Mouse (Mus musculus) olfactory bulb, adult 2 months (tissue): Measurements from ENCODE around the gene Flot2. TPM values are rescaled to one million over a fixed set of nuclear protein-coding genes. Genes with fewer than 3 reads are reported as not detected.

Experiments
- H3K27ac ChIP-seq: fragments of 200-500 bp; 2 replicates; pipeline ENCODE4 v1.5.1; 2012; ENCODE audit warnings: low read depth, low read length; ENCODE audit not compliant: insufficient read depth
- H3K4me1 ChIP-seq: fragments of 200-500 bp; 2 replicates; pipeline ENCODE4 v1.6.1; 2012; ENCODE audit warnings: low read length; ENCODE audit not compliant: control insufficient read depth, insufficient read depth
- H3K4me3 ChIP-seq: fragments of 200-500 bp; 2 replicates; pipeline ENCODE4 v1.5.1; 2012; ENCODE audit warnings: mild to moderate bottlenecking, low read depth, low read length, moderate library complexity; ENCODE audit not compliant: insufficient read depth
- CTCF ChIP-seq: fragments of 200-500 bp; IDR thresholded peaks from 2 replicates; pipeline ENCODE4 v1.5.1; 2012; ENCODE audit warnings: low read depth, mild to moderate bottlenecking, low read length, moderate library complexity; ENCODE audit not compliant: insufficient read depth
- POLR2A ChIP-seq: fragments of 200-500 bp; IDR thresholded peaks from 2 replicates; pipeline ENCODE4 v1.6.1; 2012; ENCODE audit warnings: mild to moderate bottlenecking, low read depth, low read length, moderate library complexity; ENCODE audit not compliant: insufficient read depth
- WGBS: fragments of 180-500 bp; shearing (Covaris S2); methylation state at CpG from one replicate; pipeline ENCODE4 v1.1.7; 2018; 5-methylcytosine and 5-hydroxymethylcytosine counted together
- polyA plus RNA-seq: library from polyadenylated mRNA; stranded (reverse); fragments of >200 nt; gene quantifications from 2 replicates; pipeline ENCODE4 v1.2.4, GENCODE M21; 2012; ENCODE audit warnings: low replicate concordance; ENCODE audit not compliant: missing spikeins, insufficient read depth, insufficient read length

Gene Flot2
- polyA plus RNA-seq, 1 experiment = not detected

- TF ChIP-seq POLR2A = no peak
- no peak for TF ChIP-seq CTCF
- 32% methylated on average over 6 of the region's 6 CpGs for WGBS
- Histone ChIP-seq H3K4me1 (no peaks in the 10 kb centered on the region), H3K27ac (no peak overlapping the region), H3K4me3 (no peak overlapping the region)
These were observed 34.8 kb downstream of the Flot2 start for GRCm38 (mm10) chr11:78072425-78073130.

GRCm38 (mm10) chr11:78073577-78074276, 36.0 kb downstream of the Flot2 start:
- H3K27ac ChIP-seq = no peak overlapping the region
- 93% methylated on average over 9 of the region's 9 CpGs for WGBS
- H3K4me1 ChIP-seq = 0 out of 2 replicates have a peak, but pooled peaks cover 2% of the 10 kb centered on the region
- no peak overlapping the region for H3K4me3 ChIP-seq
- TF ChIP-seq CTCF (no peak), POLR2A (no peak)

GRCm38 (mm10) chr11:78074277-78074652, 36.5 kb downstream of the Flot2 start:
- 91% methylated on average over 2 of the region's 2 CpGs for WGBS
- TF ChIP-seq CTCF (no peak), POLR2A (no peak)
- H3K4me3 ChIP-seq = no peak overlapping the region
- H3K27ac ChIP-seq = no peak overlapping the region
- H3K4me1 ChIP-seq = 0 out of 2 replicates have a peak, but pooled peaks cover 2% of the 10 kb centered on the region

- Histone ChIP-seq H3K4me1 (0 out of 2 replicates have a peak, but pooled peaks cover 3% of the 10 kb centered on the region), H3K4me3 (no peak overlapping the region), H3K27ac (no peak overlapping the region)
- WGBS = 90% methylated on average over 4 of the region's 4 CpGs
- TF ChIP-seq POLR2A (no peak), CTCF (no peak)
These were observed 36.9 kb downstream of the Flot2 start for GRCm38 (mm10) chr11:78074666-78075065.

DNA sequence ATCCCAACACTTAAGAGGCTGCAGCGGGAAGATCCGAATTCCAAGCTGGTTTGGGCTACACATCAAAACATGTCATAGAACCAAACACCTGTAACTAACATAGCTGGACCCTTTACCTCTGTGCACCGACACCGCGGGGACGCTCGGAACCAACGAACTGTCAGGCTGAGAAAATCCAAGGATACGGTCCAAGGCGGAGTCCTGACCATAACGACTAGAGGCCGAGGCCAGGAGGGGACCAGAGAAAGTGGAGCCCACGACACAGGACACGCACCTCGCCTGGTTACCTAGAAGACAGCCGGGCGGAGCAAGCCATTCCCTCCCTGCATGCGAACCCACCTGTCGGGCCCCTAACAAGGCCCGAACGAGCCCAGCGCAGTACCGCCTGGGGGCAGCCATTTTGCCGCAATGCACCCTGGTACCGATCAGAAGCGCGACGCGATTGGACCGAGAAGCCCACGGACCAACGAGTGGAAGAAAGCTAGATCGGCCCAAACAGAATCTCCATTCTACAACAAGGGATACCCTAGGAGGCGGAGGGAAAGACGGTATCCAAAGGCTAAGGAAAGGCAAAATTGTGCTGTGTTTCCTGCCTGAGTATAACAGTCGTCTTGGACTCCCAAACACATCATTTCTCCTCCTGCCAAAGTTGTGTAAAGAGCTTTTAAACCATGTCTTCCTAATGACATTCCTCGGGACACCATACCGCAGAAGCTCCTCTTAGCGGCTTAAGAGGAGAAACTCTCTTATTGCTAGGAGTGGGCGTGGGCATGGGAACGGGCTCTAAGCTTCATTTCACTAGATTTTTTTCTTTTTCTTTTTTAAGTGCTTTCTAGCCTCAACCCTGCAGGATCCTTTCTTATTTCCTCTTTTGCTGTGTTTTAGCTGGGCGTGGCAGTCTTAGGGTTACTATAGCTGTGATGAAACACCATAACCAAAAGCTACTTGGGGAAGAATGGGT, 42.5 kb downstream of the Flot2 start, which contains the start of gene Eral1:
Eral1 (minus strand) TSS at position 423 of the 961 bp plus-strand sequence.
- Histone ChIP-seq H3K4me1 (0 out of 2 replicates have a peak, but pooled peaks cover 3% of the 10 kb centered on the region), H3K27ac (peak within 1 kb of the TSS; percentile 59), H3K4me3 (peak within 1 kb of the TSS; percentile 60)
- 2% methylated on average over 42 of the region's 42 CpGs for WGBS
- TF ChIP-seq POLR2A (peak; percentile 61; the same call in 1 of the 2 replicates), CTCF (no peak)

- WGBS = 56% methylated on average over 1 of the region's 1 CpGs
- no peak overlapping the region for H3K27ac ChIP-seq
- TF ChIP-seq CTCF (no peak), POLR2A (no peak)
- no peak overlapping the region for H3K4me3 ChIP-seq
- 0 out of 2 replicates have a peak, but pooled peaks cover 2% of the 10 kb centered on the region for H3K4me1 ChIP-seq
These were observed 45.9 kb downstream of the Flot2 start for GRCm38 (mm10) chr11:78083595-78083994.

DNA sequence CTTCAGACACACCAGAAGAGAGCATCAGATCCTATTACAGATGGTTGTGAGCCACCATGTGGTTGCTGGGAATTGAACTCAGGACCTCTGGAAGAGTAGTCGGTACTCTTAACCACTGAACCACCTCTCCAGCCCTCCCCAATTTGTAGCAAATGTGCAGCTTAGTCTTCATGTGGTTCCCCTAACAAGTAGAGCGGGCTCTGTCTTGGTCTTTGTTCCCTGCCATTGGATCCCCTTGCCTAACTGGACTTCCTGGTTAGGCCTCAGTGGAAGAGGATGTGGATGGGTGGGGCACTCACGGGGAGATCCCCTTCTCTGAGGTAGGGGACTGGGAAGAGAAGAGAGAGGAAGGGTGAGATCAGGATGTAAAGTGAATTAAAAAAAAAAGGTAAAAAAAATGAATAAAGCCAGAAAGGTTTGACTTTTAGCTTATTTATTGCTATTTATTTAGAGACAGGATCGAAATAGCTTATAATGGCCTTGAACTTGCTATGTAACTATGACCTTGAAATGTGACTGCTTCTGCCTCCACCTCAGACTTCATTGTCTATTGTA, 49.3 kb downstream of the Flot2 start:
- 75% methylated on average over 4 of the region's 4 CpGs for WGBS
- H3K4me1 ChIP-seq = no peaks in the 10 kb centered on the region
- H3K27ac ChIP-seq = no peak overlapping the region
- no peak for TF ChIP-seq POLR2A
- no peak for TF ChIP-seq CTCF
- H3K4me3 ChIP-seq = no peak overlapping the region

DNA sequence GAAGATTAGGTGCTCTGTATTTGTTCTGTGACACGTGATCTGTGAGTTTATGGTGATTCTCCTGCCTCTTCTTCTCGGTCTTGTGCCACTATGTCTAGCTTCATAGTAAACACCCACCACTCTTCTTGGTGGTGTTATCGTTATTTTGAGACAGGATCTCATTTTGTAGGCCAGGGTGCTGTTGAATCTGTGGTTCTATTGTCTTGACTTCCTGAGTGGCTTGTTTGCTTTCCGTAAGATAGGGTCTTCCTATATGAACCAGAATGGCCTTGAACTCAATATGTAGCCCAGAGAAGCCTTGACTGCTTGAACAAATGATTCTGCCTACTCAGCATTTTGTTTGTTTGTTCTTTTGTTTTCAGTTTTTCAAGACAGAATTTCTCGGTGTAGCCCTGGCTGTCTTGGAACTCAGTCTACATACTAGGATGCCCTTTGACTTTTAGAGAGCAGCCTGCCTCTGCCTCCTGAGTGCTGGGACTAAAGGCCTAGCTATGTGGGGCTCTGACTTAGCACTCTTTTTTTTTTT, 50.1 kb downstream of the Flot2 start:
- TF ChIP-seq POLR2A = no peak
- TF ChIP-seq CTCF = no peak
- Histone ChIP-seq H3K4me1 (no peaks in the 10 kb centered on the region), H3K27ac (no peak overlapping the region), H3K4me3 (no peak overlapping the region)
- 81% methylated on average over 5 of the region's 5 CpGs for WGBS
